Mouse (Mus musculus) spleen, adult 18-20 months (tissue): ENCODE data around the gene Adgra3.

Experiments
- DNase-seq, 2 experiments: peaks; one replicate each; pipeline ENCODE4 v3.0.0; 2022; ENCODE audit warnings: mixed read lengths in 2 of 2

Gene Adgra3

GRCm38 (mm10) chr5:50031288-50031687 lies 27.5 kb downstream of the Adgra3 start:
- no peak for DNase-seq

- no peak for DNase-seq
Observed at GRCm38 (mm10) chr5:50029662-50030061, 29.1 kb downstream of the Adgra3 start.

- DNase-seq, result no peak
Observed at GRCm38 (mm10) chr5:50027561-50027960, 31.2 kb downstream of the Adgra3 start.

GRCm38 (mm10) chr5:50027001-50027400 lies 31.8 kb downstream of the Adgra3 start:
- DNase-seq, result no peak

GRCm38 (mm10) chr5:50026148-50026547 lies 32.7 kb downstream of the Adgra3 start:
- DNase-seq, result no peak

- DNase-seq, result no peak
Observed at GRCm38 (mm10) chr5:50024097-50024496, 34.7 kb downstream of the Adgra3 start.

- no peak for DNase-seq
Observed at GRCm38 (mm10) chr5:50015987-50016587, 42.7 kb downstream of the Adgra3 start.

- no peak for DNase-seq
Observed at GRCm38 (mm10) chr5:50015147-50015697, 43.6 kb downstream of the Adgra3 start.

GRCm38 (mm10) chr5:50014658-50015057 lies 44.1 kb downstream of the Adgra3 start:
- DNase-seq, result no peak

- no peak for DNase-seq
Observed at GRCm38 (mm10) chr5:50013965-50014364, 44.8 kb downstream of the Adgra3 start.

- DNase-seq, result no peak
Observed at GRCm38 (mm10) chr5:50008841-50009240, 50.0 kb downstream of the Adgra3 start.

- DNase-seq, result no peak
Observed at GRCm38 (mm10) chr5:50006915-50007658, 51.7 kb downstream of the Adgra3 start.

GRCm38 (mm10) chr5:50002269-50002668 lies 56.5 kb downstream of the Adgra3 start:
- no peak for DNase-seq

GRCm38 (mm10) chr5:49999764-50000163 lies 59.0 kb downstream of the Adgra3 start:
- no peak for DNase-seq

GRCm38 (mm10) chr5:49997019-49997418 lies 61.8 kb downstream of the Adgra3 start:
- DNase-seq, result no peak

GRCm38 (mm10) chr5:49996457-49996856 lies 62.3 kb downstream of the Adgra3 start:
- DNase-seq, result no peak

- no peak for DNase-seq
Observed at GRCm38 (mm10) chr5:49990737-49991323, 68.0 kb downstream of the Adgra3 start.

GRCm38 (mm10) chr5:49988015-49988798 lies 70.6 kb downstream of the Adgra3 start:
- DNase-seq, result no peak

GRCm38 (mm10) chr5:49980727-49981126 lies 78.1 kb downstream of the Adgra3 start:
- no peak for DNase-seq

- no peak for DNase-seq
Observed at GRCm38 (mm10) chr5:49979246-49979645, 79.6 kb downstream of the Adgra3 start.

GRCm38 (mm10) chr5:49975971-49976370 lies 82.8 kb downstream of the Adgra3 start:
- peak in 1 of 2 experiments; percentile 24 for DNase-seq

GRCm38 (mm10) chr5:49974211-49974610 lies 84.6 kb downstream of the Adgra3 start:
- DNase-seq, result no peak

GRCm38 (mm10) chr5:49969660-49970059 lies 89.1 kb downstream of the Adgra3 start:
- DNase-seq, result no peak
